Mouse (Mus musculus): ENCODE results near the gene Fam126a. TPM values are rescaled to one million over a fixed set of nuclear protein-coding genes. Genes with fewer than 3 reads are reported as not detected.

Gene Fam126a
- polyA plus RNA-seq (2015; fragmentation: Illumina TruSeq; extraction: RNeasy Lipid Tissue Mini Kit (QIAGEN cat#74804); ENCODE audit: insufficient read depth, low replicate concordance), result 33.4 TPM

GRCm38 (mm10) chr5:24030579-24030969 is at the start of gene Fam126a:
TSS of gene Fam126a (minus strand) at chr5:24030690.

Other genes with a start within 250 kb of the Fam126a start
- gene Pus7, start 247.0 kb downstream of the Fam126a start, polyA plus RNA-seq (2015; fragmentation: Illumina TruSeq; extraction: RNeasy Lipid Tissue Mini Kit (QIAGEN cat#74804); ENCODE audit: insufficient read depth, low replicate concordance), result 21.5 TPM
- gene Rint1, start 243.0 kb downstream of the Fam126a start, polyA plus RNA-seq (2015; fragmentation: Illumina TruSeq; extraction: RNeasy Lipid Tissue Mini Kit (QIAGEN cat#74804); ENCODE audit: insufficient read depth, low replicate concordance), result 22.4 TPM
- gene Tomm7, start 186.5 kb downstream of the Fam126a start, polyA plus RNA-seq (2015; fragmentation: Illumina TruSeq; extraction: RNeasy Lipid Tissue Mini Kit (QIAGEN cat#74804); ENCODE audit: insufficient read depth, low replicate concordance), result 69.1 TPM
- gene Klhl7, start 69.9 kb upstream of the Fam126a start, polyA plus RNA-seq (2015; fragmentation: Illumina TruSeq; extraction: RNeasy Lipid Tissue Mini Kit (QIAGEN cat#74804); ENCODE audit: insufficient read depth, low replicate concordance), result 20.4 TPM
- gene Nupl2, start 134.3 kb upstream of the Fam126a start, polyA plus RNA-seq (2015; fragmentation: Illumina TruSeq; extraction: RNeasy Lipid Tissue Mini Kit (QIAGEN cat#74804); ENCODE audit: insufficient read depth, low replicate concordance), result 7.1 TPM

All from spleen, adult 10 weeks (tissue).